Mouse (Mus musculus): Measurements from ENCODE around the gene Plekhm1. TPM values are rescaled to one million over a fixed set of nuclear protein-coding genes. Genes with fewer than 3 reads are reported as not detected.
A peak's percentile ranks its signal among the peaks of the same experiment; 100 is the strongest.

Plekhm1 gene
- total RNA-seq, 2 experiments from 2014 or later: 17.0 to 19.8 TPM

DNA sequence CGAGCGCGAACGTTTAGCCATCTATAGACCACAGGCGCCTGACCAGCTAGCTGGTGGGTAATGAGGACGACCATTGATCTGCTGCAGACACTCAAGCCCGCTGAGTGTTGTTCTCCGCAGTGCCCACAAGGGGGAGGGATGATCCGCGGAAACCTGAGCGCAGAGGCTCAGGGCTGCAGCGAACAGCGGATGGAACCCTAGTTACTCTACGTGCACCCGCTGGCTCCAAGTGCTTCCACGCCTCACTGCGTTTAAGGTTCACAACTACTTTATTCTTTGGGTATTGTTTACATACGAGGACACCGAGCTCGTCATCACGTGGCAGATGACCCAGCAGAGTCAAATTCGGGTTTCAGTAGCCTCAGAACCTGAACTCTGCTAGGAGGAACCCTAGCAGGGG lies 53.4 kb downstream of the Plekhm1 start:
- no peak overlapping the region for H3K27ac ChIP-seq
- peak; percentile 86 for TF ChIP-seq CTCF (IDR thresholded peaks at IDR 0.05)
- intact Hi-C loops (cut with DNase I): loop anchor here (1.0 to 5.0 kb wide), 3 partner anchors 108 to 318 kb away; no protein-coding TSS in a partner anchor

DNA sequence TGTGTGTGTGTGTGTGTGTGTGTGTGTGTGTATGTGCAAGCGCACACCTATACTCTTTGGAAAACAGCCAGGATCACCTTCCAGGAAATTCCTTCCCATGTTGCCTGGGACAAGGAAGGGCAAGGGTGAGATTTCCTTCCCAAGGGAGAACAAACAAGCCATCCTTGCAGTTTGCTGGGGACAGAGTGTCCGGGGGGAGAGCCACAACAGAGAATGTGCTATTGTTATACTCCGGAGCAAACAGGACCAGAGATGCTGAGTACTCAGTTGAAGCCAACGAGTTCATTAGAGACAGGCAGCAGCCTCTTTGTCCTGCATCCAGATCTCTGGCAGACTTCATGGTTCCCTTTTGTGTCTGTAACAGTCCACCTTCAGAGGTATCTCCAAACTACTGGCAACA lies 54.2 kb downstream of the Plekhm1 start:
- DNase-seq (ENCODE audit: extremely low spot score in 1 of 2, low spot score in 2 of 2): no peak
- no peak for TF ChIP-seq CTCF (IDR thresholded peaks at IDR 0.05)
- no peak overlapping the region for H3K27ac ChIP-seq
- H3K4me3 ChIP-seq: no peak overlapping the region
- intact Hi-C loops (cut with DNase I): loop anchor here (5.0 kb wide), 2 partner anchors 109 to 319 kb away; no protein-coding TSS in a partner anchor

More for the DNA sequence above, 53.4 kb downstream of the Plekhm1 start:
- peak; percentile 61 to 72 for DNase-seq (ENCODE audit: extremely low spot score in 1 of 2, low spot score in 2 of 2)
- H3K4me3 ChIP-seq: no peak overlapping the region

DNA sequence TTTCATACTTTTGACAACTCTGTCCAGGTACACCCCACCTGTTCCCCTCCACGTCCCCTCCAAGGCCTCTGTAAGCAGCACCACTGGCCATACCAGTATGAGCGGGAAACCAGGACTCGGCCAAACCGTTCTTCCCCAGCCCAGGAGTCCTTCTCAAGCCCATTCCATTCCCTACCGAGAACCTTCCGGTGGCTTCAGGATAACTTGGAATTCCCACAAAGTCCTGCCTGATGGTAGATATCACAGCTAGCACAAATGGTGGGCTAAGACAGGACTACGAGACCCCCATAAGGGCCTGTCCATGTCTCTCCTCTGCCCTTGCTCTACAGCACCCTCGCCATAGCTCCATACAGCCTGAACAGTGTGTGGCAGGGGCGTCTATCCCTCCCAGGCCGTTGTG lies 54.8 kb downstream of the Plekhm1 start:
- DNase-seq (ENCODE audit: extremely low spot score in 1 of 2, low spot score in 2 of 2): no peak
- no peak overlapping the region for H3K4me3 ChIP-seq
- intact Hi-C loops (cut with DNase I): loop anchor here (5.0 kb wide), 2 partner anchors 110 to 320 kb away; no protein-coding TSS in a partner anchor
- H3K27ac ChIP-seq: no peak overlapping the region
- TF ChIP-seq CTCF (IDR thresholded peaks at IDR 0.05): no peak

DNA sequence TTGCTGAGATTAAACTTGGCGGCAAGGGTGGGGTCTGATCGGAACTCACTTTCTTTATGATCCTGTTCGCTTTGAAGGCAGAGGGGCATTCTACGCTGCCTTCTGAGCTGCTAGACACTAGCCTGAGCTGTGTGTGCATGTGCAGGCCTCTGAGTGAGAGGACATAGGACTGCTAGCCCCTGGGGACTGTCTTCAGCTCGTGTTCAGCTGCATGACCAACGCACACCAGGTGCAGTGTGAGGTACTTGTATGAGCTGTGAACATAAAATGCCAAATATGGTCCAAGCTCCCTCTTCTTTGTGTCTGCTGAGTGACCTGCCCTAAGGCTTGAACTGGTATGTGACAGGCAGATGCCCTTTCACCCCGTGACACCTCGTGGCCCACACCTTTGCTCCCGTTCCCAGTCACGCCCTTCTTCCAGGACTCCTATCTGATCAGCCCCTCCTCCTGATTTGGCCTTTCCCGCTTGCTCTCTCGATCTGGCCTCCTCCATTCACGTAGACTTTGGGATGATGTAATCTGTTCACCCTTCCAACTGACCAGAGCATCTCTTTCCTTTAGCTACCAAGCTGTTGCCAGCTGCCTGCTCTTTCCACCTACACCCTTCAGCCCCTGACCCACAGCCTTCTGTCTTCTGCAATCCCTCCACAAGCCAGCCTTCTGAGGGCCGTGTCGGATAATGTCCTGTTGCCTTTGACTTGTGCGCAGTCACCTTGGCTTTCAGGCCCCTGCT lies 55.4 kb downstream of the Plekhm1 start:
- TF ChIP-seq CTCF (IDR thresholded peaks at IDR 0.05): no peak
- intact Hi-C loops (cut with DNase I): loop anchor here (5.0 kb wide), 2 partner anchors 110 to 320 kb away; no protein-coding TSS in a partner anchor
- H3K4me3 ChIP-seq: no peak overlapping the region
- DNase-seq (ENCODE audit: extremely low spot score in 1 of 2, low spot score in 2 of 2): no peak
- no peak overlapping the region for H3K27ac ChIP-seq

DNA sequence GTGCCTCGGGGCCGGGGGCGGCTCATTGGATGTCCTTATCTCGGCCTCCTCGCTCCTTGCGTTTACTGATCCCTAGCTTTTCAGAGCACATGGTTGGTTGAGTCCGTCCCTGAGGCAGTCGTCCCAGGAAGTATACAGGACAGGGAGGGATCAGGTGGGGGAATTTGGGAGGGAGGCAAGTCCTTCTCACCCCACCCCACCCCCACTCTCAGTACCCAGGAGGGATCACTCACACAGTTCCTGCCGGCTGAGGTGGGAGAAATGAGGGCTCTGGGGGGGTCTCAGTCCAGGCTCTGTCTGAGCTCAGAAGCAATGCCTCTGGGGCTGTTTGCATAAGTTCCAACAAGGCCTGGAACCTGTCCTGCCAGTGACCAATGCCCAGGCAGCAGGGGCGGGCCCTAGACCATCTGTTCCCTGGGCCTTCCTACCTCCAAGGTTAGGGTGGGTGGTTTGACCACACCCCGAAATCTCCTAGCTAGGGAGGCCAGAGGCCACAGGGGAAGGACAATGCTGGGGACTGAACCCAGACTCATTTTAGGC lies 56.4 kb downstream of the Plekhm1 start:
- intact Hi-C loops (cut with DNase I): loop anchor here (5.0 kb wide), 2 partner anchors 111 to 321 kb away; no protein-coding TSS in a partner anchor
- no peak overlapping the region for H3K4me3 ChIP-seq
- no peak for TF ChIP-seq CTCF (IDR thresholded peaks at IDR 0.05)
- H3K27ac ChIP-seq: no peak overlapping the region
- DNase-seq (ENCODE audit: extremely low spot score in 1 of 2, low spot score in 2 of 2): no peak

DNA sequence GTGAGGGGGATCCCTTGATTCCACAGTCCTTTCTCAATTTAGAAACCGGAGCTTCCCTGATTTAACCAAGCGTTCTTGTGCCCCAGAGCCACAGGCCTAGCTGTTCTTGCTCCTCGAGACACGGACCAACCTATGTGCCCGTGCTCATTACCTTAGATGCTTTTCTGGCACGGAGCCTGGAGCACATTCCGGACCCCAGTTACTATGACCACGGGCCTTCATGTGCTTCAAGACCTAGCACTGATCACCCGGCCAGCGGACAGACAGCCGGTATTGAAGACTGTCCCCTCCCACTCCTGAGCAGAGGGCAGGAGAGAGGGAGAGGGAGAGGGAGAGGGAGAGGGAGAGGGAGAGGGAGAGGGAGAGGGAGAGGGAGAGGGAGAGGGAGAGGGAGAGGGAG lies 57.2 kb downstream of the Plekhm1 start:
- Histone ChIP-seq H3K27ac (no peak overlapping the region), H3K4me3 (no peak overlapping the region)
- no peak for TF ChIP-seq CTCF (IDR thresholded peaks at IDR 0.05)
- intact Hi-C loops (cut with DNase I): loop anchor here (5.0 kb wide), 2 partner anchors 112 to 322 kb away; no protein-coding TSS in a partner anchor
- no peak for DNase-seq (ENCODE audit: extremely low spot score in 1 of 2, low spot score in 2 of 2)

DNA sequence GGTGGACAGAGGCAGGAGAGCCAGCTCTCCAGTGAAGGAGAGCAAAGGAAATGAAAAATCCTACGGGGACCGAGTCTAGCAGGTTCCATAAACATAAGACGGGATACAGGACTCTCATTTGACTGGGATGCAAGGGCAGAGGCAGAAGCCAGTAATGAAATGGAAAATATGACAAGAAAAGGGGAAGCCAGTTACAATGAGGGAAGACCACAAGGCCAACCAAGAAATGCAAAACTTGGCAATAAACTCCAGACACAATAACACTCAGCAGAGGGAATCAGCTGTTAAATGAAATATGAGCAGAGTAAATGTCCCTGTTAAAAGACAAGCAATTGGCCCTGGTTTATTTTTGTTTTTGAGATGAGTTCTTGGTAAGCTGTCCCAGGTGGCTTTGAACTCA lies 58.5 kb downstream of the Plekhm1 start:
- DNase-seq (ENCODE audit: extremely low spot score in 1 of 2, low spot score in 2 of 2): no peak
- no peak for TF ChIP-seq CTCF (IDR thresholded peaks at IDR 0.05)
- intact Hi-C loops (cut with DNase I): no loop called here
- Histone ChIP-seq H3K4me3 (no peak overlapping the region), H3K27ac (no peak overlapping the region)

DNA sequence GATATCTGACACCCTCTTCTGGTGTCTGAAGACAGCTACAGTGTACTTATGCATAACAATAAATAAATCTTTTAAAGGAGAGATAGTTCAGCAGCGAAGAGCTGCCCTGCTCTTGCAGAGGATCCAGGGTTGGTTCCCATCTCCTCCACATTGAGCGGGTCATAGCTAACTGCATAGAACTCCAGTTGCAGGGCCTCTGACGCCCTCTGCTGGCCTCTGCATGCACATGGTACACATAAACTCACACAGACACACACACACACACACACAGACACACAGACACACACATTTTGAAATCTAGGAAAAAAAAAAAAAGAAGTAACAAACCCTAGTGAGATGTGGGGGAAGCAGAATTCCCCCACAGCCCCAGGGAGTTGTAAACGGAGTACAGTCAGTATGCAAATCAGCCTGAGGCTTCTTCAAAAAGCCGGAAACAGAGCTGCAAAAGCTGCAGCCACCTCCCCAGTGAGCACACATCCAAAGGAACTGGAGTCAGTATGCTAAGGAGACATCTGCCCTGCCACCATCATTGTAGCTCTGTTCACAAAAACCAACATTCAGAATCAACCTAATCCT lies 60.2 kb downstream of the Plekhm1 start:
- DNase-seq (ENCODE audit: extremely low spot score in 1 of 2, low spot score in 2 of 2): no peak
- Histone ChIP-seq H3K4me3 (no peak overlapping the region), H3K27ac (no peak overlapping the region)
- intact Hi-C loops (cut with DNase I): no loop called here
- TF ChIP-seq CTCF (IDR thresholded peaks at IDR 0.05): no peak

DNA sequence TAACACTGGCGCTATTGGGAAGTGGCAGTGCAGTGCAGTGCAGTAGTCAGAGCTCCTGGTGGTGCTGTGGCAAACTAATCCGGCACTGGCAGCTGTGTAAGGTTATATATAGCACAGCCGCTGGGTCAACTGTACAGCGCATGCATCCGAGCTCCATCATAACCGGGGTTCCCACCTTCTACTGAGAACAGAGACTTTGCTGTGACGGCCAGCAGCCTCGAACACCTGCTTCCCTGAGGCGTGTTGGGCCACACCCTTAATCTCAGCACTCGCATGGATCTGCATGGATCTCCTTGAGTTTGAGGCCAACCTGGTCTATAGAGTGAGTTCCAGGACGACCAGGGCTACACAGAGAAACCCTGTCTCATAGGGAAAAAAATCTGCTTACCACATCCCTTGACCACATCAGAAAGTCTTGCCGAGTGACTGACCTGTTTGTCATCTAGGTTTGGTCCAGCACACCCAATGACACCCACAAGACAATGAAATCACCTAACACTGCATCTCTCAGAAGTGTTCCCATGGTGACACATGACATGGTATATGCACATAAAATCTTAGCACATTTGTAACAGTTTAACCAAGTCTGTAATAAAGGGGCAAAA lies 61.7 kb downstream of the Plekhm1 start:
- no peak for DNase-seq (ENCODE audit: extremely low spot score in 1 of 2, low spot score in 2 of 2)
- no peak for TF ChIP-seq CTCF (IDR thresholded peaks at IDR 0.05)
- H3K4me3 ChIP-seq: no peak overlapping the region
- no peak overlapping the region for H3K27ac ChIP-seq
- intact Hi-C loops (cut with DNase I): no loop called here

DNA sequence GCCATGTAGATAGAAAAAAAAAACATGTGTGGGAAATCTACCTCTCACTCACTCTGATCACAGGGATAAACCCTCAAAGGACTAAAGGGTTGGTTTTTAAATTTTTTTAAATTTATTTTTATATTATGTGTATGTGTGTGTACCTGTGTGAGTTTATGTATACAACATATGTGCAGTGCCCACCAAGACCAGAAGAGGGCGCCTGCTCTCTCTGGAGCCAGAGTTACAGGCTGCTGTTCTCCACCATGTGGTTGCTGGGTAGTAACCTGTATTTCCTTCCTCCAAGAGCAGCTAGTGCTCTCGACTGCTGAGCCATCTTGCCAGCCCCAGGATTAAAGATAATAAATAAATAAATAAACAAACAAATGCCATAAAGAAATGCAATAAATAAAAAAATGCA lies 62.8 kb downstream of the Plekhm1 start:
- intact Hi-C loops (cut with DNase I): no loop called here
- H3K27ac ChIP-seq: no peak overlapping the region
- peak; percentile 22 for TF ChIP-seq CTCF (IDR thresholded peaks at IDR 0.05)

DNA sequence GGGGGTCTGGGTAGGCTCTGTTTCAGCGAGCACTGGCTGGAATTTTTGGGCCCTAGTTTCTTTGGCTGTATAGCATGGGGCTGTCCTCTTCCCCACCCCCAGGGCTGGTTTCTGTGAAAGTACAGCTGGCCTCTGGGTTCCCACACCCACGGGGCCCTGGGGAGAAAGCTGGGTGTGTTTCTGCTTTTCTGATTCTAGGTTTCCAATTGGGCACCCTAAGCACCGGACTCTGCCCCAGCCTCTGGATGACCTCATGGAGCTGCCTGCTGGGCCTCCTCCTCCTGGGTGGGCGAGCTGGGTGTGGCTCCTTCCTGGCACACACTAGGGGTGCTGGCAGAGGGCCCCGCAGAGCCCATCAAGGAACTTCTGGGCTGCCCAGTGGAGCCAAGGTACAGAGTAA lies 65.8 kb downstream of the Plekhm1 start:
- TF ChIP-seq CTCF (IDR thresholded peaks at IDR 0.05): no peak
- intact Hi-C loops (cut with DNase I): no loop called here
- no peak overlapping the region for H3K4me3 ChIP-seq
- H3K27ac ChIP-seq: 0 out of 2 replicates have a peak overlapping the region, but pooled peaks have one; percentile 40
- no peak for DNase-seq (ENCODE audit: extremely low spot score in 1 of 2, low spot score in 2 of 2)

More for the DNA sequence above, 62.8 kb downstream of the Plekhm1 start:
- no peak for DNase-seq (ENCODE audit: extremely low spot score in 1 of 2, low spot score in 2 of 2)
- no peak overlapping the region for H3K4me3 ChIP-seq

DNA sequence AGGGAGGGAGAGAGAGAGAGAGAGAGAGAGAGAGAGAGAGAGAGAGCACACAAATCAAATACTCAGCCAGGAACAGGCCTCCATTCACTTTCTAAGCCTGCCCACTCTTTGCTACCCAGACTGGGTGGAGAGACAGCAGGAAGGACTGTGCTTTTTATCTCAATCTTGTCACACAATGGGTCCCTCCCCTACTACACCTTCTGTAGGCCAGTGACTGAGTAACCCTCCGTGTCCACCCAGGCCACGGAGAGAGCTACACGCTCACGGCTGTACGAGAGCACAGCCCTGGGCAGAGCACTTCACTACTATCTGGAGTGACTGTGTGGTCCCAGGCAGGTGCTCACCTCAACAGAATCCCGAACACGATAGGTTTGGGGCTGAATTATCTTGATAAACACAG lies 66.3 kb downstream of the Plekhm1 start:
- 0 out of 2 replicates have a peak overlapping the region, but pooled peaks have one; percentile 40 for H3K27ac ChIP-seq
- TF ChIP-seq CTCF (IDR thresholded peaks at IDR 0.05): no peak
- H3K4me3 ChIP-seq: no peak overlapping the region
- DNase-seq (ENCODE audit: extremely low spot score in 1 of 2, low spot score in 2 of 2): no peak
- intact Hi-C loops (cut with DNase I): no loop called here

All from left cerebral cortex, adult 2 months (tissue).